Mouse (Mus musculus) heart, adult 11 months (tissue): Measurements from ENCODE around the gene Fam131b.

Source experiments
- DNase-seq: peaks from one replicate; pipeline ENCODE4 v3.0.0; 2022

Fam131b gene

GRCm38 (mm10) chr6:42355794-42356600 lies 31.6 kb upstream of the Fam131b start:
- DNase-seq: peak; percentile 91

GRCm38 (mm10) chr6:42355366-42355765 lies 30.9 kb upstream of the Fam131b start:
- peak; percentile 81 for DNase-seq

GRCm38 (mm10) chr6:42354076-42355019 lies 29.9 kb upstream of the Fam131b start:
- peak; percentile 98 for DNase-seq

- peak; percentile 97 for DNase-seq
These were observed 28.7 kb upstream of the Fam131b start for GRCm38 (mm10) chr6:42353180-42353579.

- DNase-seq: no peak
These were observed 28.0 kb upstream of the Fam131b start for GRCm38 (mm10) chr6:42352486-42352846.

GRCm38 (mm10) chr6:42351776-42352485 lies 27.5 kb upstream of the Fam131b start:
- DNase-seq: peak; percentile 96

GRCm38 (mm10) chr6:42350968-42351775 lies 26.7 kb upstream of the Fam131b start:
- peak; percentile 95 for DNase-seq

- peak; percentile 99 for DNase-seq
These were observed 25.9 kb upstream of the Fam131b start for GRCm38 (mm10) chr6:42350021-42350967.

- DNase-seq: peak; percentile 100
These were observed 25.1 kb upstream of the Fam131b start, which contains the start of gene Zyx for GRCm38 (mm10) chr6:42349426-42350020. Gene Zyx, plus strand, starts transcription at chr6:42349630.

GRCm38 (mm10) chr6:42349006-42349425 lies 24.6 kb upstream of the Fam131b start:
- DNase-seq: peak; percentile 98

GRCm38 (mm10) chr6:42348281-42349005 lies 24.0 kb upstream of the Fam131b start:
- DNase-seq: peak; percentile 92

GRCm38 (mm10) chr6:42344255-42344654 lies 19.8 kb upstream of the Fam131b start:
- DNase-seq: peak; percentile 92

GRCm38 (mm10) chr6:42343361-42344120 lies 19.1 kb upstream of the Fam131b start:
- peak; percentile 91 for DNase-seq

- peak; percentile 62 for DNase-seq
These were observed 17.7 kb upstream of the Fam131b start for GRCm38 (mm10) chr6:42342171-42342570.

- DNase-seq: peak; percentile 96
These were observed 15.5 kb upstream of the Fam131b start for GRCm38 (mm10) chr6:42339981-42340380.

GRCm38 (mm10) chr6:42339189-42339588 lies 14.7 kb upstream of the Fam131b start:
- DNase-seq: no peak

- peak; percentile 68 for DNase-seq
These were observed 6.5 kb upstream of the Fam131b start for GRCm38 (mm10) chr6:42330946-42331345.

GRCm38 (mm10) chr6:42330216-42330615 lies 5.8 kb upstream of the Fam131b start:
- DNase-seq: peak; percentile 62

GRCm38 (mm10) chr6:42328757-42329156 lies 4.3 kb upstream of the Fam131b start:
- no peak for DNase-seq
